Mouse (Mus musculus) ES-E14 (cell line): Measurements from ENCODE around the gene Grtp1. TPM values are rescaled to one million over a fixed set of nuclear protein-coding genes. Genes with fewer than 3 reads are reported as not detected.

Source experiments
- DNase-seq: peaks from one replicate; pipeline ENCODE4 v3.0.0-alpha.2; 2013; ENCODE audit warnings: low read depth, low spot score
- H3K27ac ChIP-seq: 2 replicates; pipeline ENCODE4 v1.5.1; 2012; ENCODE audit warnings: low read depth, mild to moderate bottlenecking, low read length, moderate library complexity, mixed read lengths; ENCODE audit not compliant: poor library complexity, insufficient read depth, severe bottlenecking
- H3K36me3 ChIP-seq: 2 replicates; pipeline ENCODE4 v1.6.1; 2012; ENCODE audit warnings: mild to moderate bottlenecking, low read length, moderate library complexity, mixed read lengths; ENCODE audit not compliant: control insufficient read depth, poor library complexity, insufficient read depth, severe bottlenecking
- H3K4me1 ChIP-seq, 2 experiments: fragments of 150-350 bp in 1 of 2; sonication (generic) in 1 of 2; 2 replicates each; pipeline ENCODE4 v1.6.1; 2012; ENCODE audit warnings: low read length in 2 of 2, mild to moderate bottlenecking in 1 of 2, mixed read lengths in 1 of 2; ENCODE audit not compliant: control insufficient read depth in 2 of 2, insufficient read depth in 2 of 2, poor library complexity in 1 of 2
- H3K4me3 ChIP-seq, 2 experiments: fragments of 150-350 bp in 1 of 2; sonication (generic) in 1 of 2; 2 replicates each; pipeline ENCODE4 v1.5.1; 2012; ENCODE audit warnings: low read length in 2 of 2, low read depth in 1 of 2, mild to moderate bottlenecking in 1 of 2, mixed read lengths in 1 of 2; ENCODE audit not compliant: insufficient read depth in 1 of 2, poor library complexity in 1 of 2, severe bottlenecking in 1 of 2
- H3K9ac ChIP-seq: 2 replicates; pipeline ENCODE4 v1.6.1; 2012; ENCODE audit warnings: low read depth, mild to moderate bottlenecking, low read length, mixed read lengths; ENCODE audit not compliant: poor library complexity, insufficient read depth, severe bottlenecking
- H3K9me3 ChIP-seq: fragments of 150-350 bp; sonication (generic); 2 replicates; pipeline ENCODE4 v1.6.1; 2012; ENCODE audit warnings: low read depth, mild to moderate bottlenecking, low read length; ENCODE audit not compliant: control insufficient read depth, insufficient read depth
- CHD2 ChIP-seq: IDR thresholded peaks from 2 replicates; pipeline ENCODE4 v1.6.1; 2014; ENCODE audit warnings: mild to moderate bottlenecking, low read depth, low read length, inconsistent platforms
- HCFC1 ChIP-seq: IDR thresholded peaks from 2 replicates; pipeline ENCODE4 v1.6.1; 2012; ENCODE audit warnings: low read length, inconsistent platforms, borderline replicate concordance; ENCODE audit not compliant: insufficient read depth
- MAFK ChIP-seq: IDR thresholded peaks from 2 replicates; pipeline ENCODE4 v1.6.1; 2014; ENCODE audit warnings: mild to moderate bottlenecking, low read depth, low read length, inconsistent platforms; ENCODE audit not compliant: insufficient read depth
- ZC3H11A ChIP-seq: IDR thresholded peaks from 2 replicates; pipeline ENCODE4 v1.6.1; 2012; ENCODE audit warnings: low read depth, mild to moderate bottlenecking, inconsistent platforms, low read length, borderline replicate concordance
- ZNF384 ChIP-seq: IDR thresholded peaks from 2 replicates; pipeline ENCODE4 v1.6.1; 2012; ENCODE audit warnings: low read depth, low read length, inconsistent platforms
- in situ Hi-C, 2 experiments: fragments of 600-800 bp; cut with MboI; formaldehyde crosslinking; loops; one replicate each; pipeline ENCODE4 v1.15.1; 2025; ENCODE audit warnings: low sequenced_read_pairs in 2 of 2, inconsistent platforms in 1 of 2; ENCODE audit not compliant: unreplicated experiment in 2 of 2
- total RNA-seq: library from RNA; depleted of rRNA; stranded (reverse); fragments of 300-350 nt; gene quantifications from 2 replicates; pipeline ENCODE4 v1.2.3, GENCODE M21; 2012; rRNA removed

Gene Grtp1
- 36.3 and 60.0 TPM in 2 replicates for total RNA-seq

- Histone ChIP-seq H3K4me1 (peaks cover 11 to 25% of the 10 kb centered on the region in 2 experiments; a peak in 3 of 4 replicates), H3K9ac (peak within 1 kb of the TSS; percentile 86), H3K4me3 (peak within 1 kb of the TSS; percentile 98), H3K36me3 (peaks cover 10% of the 10 kb centered on the region; the same call in 1 of the 2 replicates), H3K27ac (peak within 1 kb of the TSS; percentile 31; the same call in 1 of the 2 replicates), H3K9me3 (no peaks in the 10 kb centered on the region)
- in situ Hi-C loops = no loop called here
- DNase-seq = no peak
- TF ChIP-seq ZNF384 (no peak), HCFC1 (peak; percentile 59; the same call in 1 of the 2 replicates)
Measured at GRCm38 (mm10) chr8:13200301-13201012, at the start of gene Grtp1. Grtp1 (minus strand) TSS chr8:13200620.

- Histone ChIP-seq H3K9ac (no peak overlapping the region), H3K4me3 (no peak overlapping the region), H3K36me3 (no peaks in the 10 kb centered on the region), H3K9me3 (no peaks in the 10 kb centered on the region), H3K4me1 (no peaks in the 10 kb centered on the region), H3K27ac (no peak overlapping the region)
- in situ Hi-C loops = no loop called here
- no peak for TF ChIP-seq ZNF384
- DNase-seq = no peak
Measured at GRCm38 (mm10) chr8:13244343-13244880, 44.0 kb upstream of the Grtp1 start.

DNA sequence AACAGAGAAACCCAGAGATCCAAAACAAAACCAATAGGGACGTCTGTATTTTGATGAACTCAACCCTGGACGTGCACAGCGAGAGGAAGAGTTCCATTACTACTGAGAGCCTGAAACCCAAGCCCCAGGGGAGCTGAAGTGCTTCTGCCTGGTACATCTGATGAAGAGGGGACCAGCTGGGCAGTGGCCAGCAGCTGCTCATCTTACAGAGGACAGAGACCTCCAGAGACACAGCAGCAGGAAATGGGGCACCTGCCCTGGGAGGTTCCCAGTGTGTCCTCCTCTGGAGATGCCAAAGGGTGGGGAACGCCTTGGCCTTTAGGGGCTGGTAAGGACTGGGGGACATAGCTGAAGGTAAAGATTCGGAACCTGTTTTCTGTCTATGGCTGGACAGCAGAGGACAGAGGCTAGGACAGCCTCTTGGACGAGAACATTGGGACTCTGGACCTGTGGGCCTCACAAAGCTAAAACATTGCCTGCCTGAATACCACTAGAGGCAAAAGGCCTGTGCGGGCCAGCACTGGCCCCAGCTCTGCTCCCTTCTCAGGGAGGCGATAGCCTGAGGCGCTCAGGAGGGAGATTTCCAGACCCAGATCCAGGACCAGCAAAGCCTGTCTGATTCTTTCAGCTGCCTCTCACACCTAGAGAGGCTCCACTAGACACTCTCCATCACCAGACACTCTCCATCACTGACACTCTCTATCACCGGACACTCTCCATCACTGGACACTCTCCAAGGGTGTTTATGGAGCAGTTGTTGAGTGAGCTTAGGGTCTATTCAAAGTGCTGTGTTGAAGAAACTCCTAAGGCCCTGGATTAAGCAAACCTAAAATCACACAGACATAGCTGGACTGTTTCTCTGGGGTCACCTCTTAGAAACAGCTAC, 42.8 kb upstream of the Grtp1 start:
- no peak for DNase-seq
- in situ Hi-C loops = no loop called here

GRCm38 (mm10) chr8:13240691-13241090, 40.3 kb upstream of the Grtp1 start:
- Histone ChIP-seq H3K4me1 (no peaks in the 10 kb centered on the region), H3K9me3 (no peaks in the 10 kb centered on the region), H3K27ac (no peak overlapping the region), H3K36me3 (no peaks in the 10 kb centered on the region), H3K4me3 (no peak overlapping the region), H3K9ac (no peak overlapping the region)
- in situ Hi-C loops = no loop called here
- DNase-seq = no peak
- no peak for TF ChIP-seq CHD2
- TF ChIP-seq MAFK = no peak
- TF ChIP-seq ZC3H11A = no peak
- no peak for TF ChIP-seq HCFC1
- TF ChIP-seq ZNF384 = no peak

More for the DNA sequence above, 42.8 kb upstream of the Grtp1 start:
- Histone ChIP-seq H3K27ac (no peak overlapping the region), H3K9ac (no peak overlapping the region), H3K4me3 (no peak overlapping the region), H3K4me1 (no peaks in the 10 kb centered on the region), H3K9me3 (no peaks in the 10 kb centered on the region), H3K36me3 (no peaks in the 10 kb centered on the region)
- TF ChIP-seq HCFC1 (no peak), MAFK (no peak), ZNF384 (no peak), CHD2 (no peak), ZC3H11A (no peak)
